Mouse (Mus musculus) E14TG2a.4 (cell line): ENCODE data around the gene Tomt.

Source experiments
- CTCF ChIP-seq: conservative IDR thresholded peaks from 2 replicates; pipeline ENCODE4 v1.5.1; 2014; ENCODE audit warnings: low read length
- POU5F1 ChIP-seq: IDR thresholded peaks from 2 replicates; pipeline ENCODE4 v1.6.1; 2014; ENCODE audit warnings: low read length, borderline replicate concordance

GRCm38 (mm10) chr7:101951648-101952047, 45.5 kb upstream of the Tomt start:
- TF ChIP-seq CTCF (no peak), POU5F1 (no peak)
